Mouse (Mus musculus) heart, adult 2 months (tissue): ENCODE measurements around the gene Sumo3. TPM values are rescaled to one million over a fixed set of nuclear protein-coding genes. Genes with fewer than 3 reads are reported as not detected.
A peak's percentile ranks its signal among the peaks of the same experiment; 100 is the strongest.

Experiments
- DNase-seq, 2 experiments: peaks; one replicate each; pipeline ENCODE4 v3.0.0; 2021
- H3K27ac ChIP-seq: fragments of 200-600 bp; 2 replicates; pipeline ENCODE4 v1.8.1; 2022
- H3K27me3 ChIP-seq: fragments of 200-500 bp; 2 replicates; pipeline ENCODE4 v1.6.1; 2012; ENCODE audit warnings: mild to moderate bottlenecking, low read length, inconsistent platforms, mixed read lengths; ENCODE audit not compliant: control insufficient read depth, insufficient read depth
- H3K36me3 ChIP-seq: fragments of 200-500 bp; 2 replicates; pipeline ENCODE4 v1.6.1; 2012; ENCODE audit warnings: low read length, inconsistent platforms; ENCODE audit not compliant: control insufficient read depth, insufficient read depth
- H3K4me1 ChIP-seq: fragments of 200-500 bp; 2 replicates; pipeline ENCODE4 v1.6.1; 2011; ENCODE audit warnings: low read length; ENCODE audit not compliant: control insufficient read depth, insufficient read depth
- H3K4me3 ChIP-seq: fragments of 200-600 bp; 2 replicates; pipeline ENCODE4 v1.8.1; 2022
- H3K79me2 ChIP-seq: fragments of 200-500 bp; replicated peaks from 2 replicates; pipeline ENCODE4 v1.6.1; 2012; ENCODE audit warnings: mild to moderate bottlenecking, inconsistent platforms, low read length, moderate library complexity, mixed read lengths; ENCODE audit not compliant: control insufficient read depth, insufficient read depth
- H3K9ac ChIP-seq: fragments of 200-500 bp; 2 replicates; pipeline ENCODE4 v1.6.1; 2012; ENCODE audit warnings: low read depth, mild to moderate bottlenecking, control low read depth, inconsistent platforms, low read length, mixed read lengths
- CTCF ChIP-seq: fragments of 200-600 bp; IDR thresholded peaks from 2 replicates; pipeline ENCODE4 v1.8.1; 2022; ENCODE audit warnings: antibody characterized with exemption, mild to moderate bottlenecking, moderate library complexity
- EP300 ChIP-seq: fragments of 200-500 bp; IDR thresholded peaks from 2 replicates; pipeline ENCODE4 v1.6.1; 2011; ENCODE audit warnings: low read depth, low read length, control low read depth; ENCODE audit not compliant: insufficient read depth
- POLR2A ChIP-seq: fragments of 200-500 bp; IDR thresholded peaks from 2 replicates; pipeline ENCODE4 v1.6.1; 2011; ENCODE audit warnings: mild to moderate bottlenecking, low read depth, low read length, control low read depth; ENCODE audit not compliant: insufficient read depth
- WGBS: fragments of 180-500 bp; shearing (Covaris S2); methylation state at CpG from one replicate; pipeline ENCODE4 v1.1.7; 2018; 5-methylcytosine and 5-hydroxymethylcytosine counted together
- intact Hi-C: fragments of 180-260 bp; cut with DNase I; formaldehyde crosslinking; loops from one replicate; pipeline ENCODE4 v1.15.1; 2025
- polyA plus RNA-seq: library from polyadenylated mRNA; depleted of rRNA; stranded (reverse); fragments of >200 nt; gene quantifications from 2 replicates; pipeline ENCODE4 v1.2.3, GENCODE M21; 2012
- total RNA-seq, 2 experiments: library from RNA; stranded (reverse); gene quantifications; 2 replicates each; pipeline ENCODE4 v1.2.3; 2021

The Sumo3 gene
- total and polyA plus RNA-seq, 3 experiments, result 66.4 to 122 (median 67.8) TPM

DNA sequence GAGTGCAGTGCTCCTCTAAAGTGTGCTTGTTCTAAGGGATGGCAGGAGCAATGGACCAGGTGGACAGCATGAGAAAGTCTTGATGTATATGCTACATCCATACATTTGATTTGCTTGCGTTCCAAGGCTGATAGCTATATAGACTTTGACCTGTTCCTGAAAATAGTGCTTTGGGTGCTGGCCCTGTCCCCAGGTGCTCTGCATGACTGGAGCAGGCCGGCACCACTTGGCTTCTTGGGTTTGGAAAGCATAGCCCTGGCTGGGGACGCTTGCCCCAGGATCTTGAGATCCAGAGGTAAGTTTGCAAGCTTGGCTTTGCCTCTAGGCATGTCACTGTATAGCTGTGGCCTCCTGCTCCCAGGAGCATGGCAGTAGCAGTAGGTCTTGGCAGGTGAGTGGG is 19.3 kb upstream of the Sumo3 start:
- H3K36me3 ChIP-seq, result peaks cover 11% of the 10 kb centered on the region
- H3K9ac ChIP-seq, result no peak overlapping the region
- DNase-seq, result peak in 1 of 2 experiments; percentile 17
- H3K4me1 ChIP-seq, result peaks cover 27% of the 10 kb centered on the region
- TF ChIP-seq EP300, result no peak
- TF ChIP-seq CTCF, result no peak
- TF ChIP-seq POLR2A, result no peak
- intact Hi-C loops, result no loop called here
- H3K27ac ChIP-seq, result no peak overlapping the region
- H3K79me2 ChIP-seq, result peaks cover 12% of the 10 kb centered on the region
- no peak overlapping the region for H3K4me3 ChIP-seq
- no peaks in the 10 kb centered on the region for H3K27me3 ChIP-seq
- 78% methylated on average over 3 of the region's 3 CpGs for WGBS

DNA sequence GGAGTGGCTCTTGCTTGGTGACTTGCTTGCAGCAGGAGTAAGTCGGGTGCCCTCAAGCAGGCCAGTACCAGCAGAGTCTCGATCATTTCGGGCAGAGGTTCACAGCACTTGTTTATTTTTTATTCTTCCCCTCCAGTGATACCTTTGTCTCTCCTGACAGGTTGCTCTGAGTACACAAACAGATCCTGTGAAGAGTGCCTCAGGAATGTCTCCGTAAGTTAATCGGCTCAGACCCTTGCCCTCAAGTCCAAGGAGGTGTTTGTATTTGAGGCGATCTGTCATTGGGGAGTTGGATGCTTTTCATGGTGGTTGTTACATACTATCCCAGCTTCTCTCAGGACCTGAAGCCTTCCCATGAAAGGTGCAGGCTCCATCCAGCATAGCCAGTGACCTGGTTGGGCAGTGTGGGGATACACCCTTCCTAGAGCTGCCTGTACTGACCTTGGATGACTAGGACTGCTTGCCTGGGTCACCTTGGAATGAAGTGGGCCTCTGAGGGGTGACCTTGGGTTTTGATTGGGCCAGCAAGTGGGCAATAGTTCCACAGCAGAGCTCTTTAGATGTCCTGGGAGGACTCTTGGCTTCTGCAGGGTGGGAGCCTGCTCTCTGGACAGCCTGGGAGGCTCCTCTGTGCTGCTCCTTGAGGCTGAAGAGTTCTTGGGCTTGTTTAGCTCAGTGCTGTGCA is 18.7 kb upstream of the Sumo3 start:
- WGBS, result 91% methylated on average over 6 of the region's 6 CpGs
- intact Hi-C loops, result no loop called here
- no peaks in the 10 kb centered on the region for H3K27me3 ChIP-seq
- H3K79me2 ChIP-seq, result peaks cover 12% of the 10 kb centered on the region
- no peak overlapping the region for H3K4me3 ChIP-seq
- DNase-seq, result peak in 1 of 2 experiments; percentile 16
- H3K4me1 ChIP-seq, result peaks cover 27% of the 10 kb centered on the region
- no peak overlapping the region for H3K9ac ChIP-seq
- no peak overlapping the region for H3K27ac ChIP-seq
- peaks cover 11% of the 10 kb centered on the region for H3K36me3 ChIP-seq
- TF ChIP-seq EP300 (no peak), POLR2A (no peak), CTCF (no peak)

DNA sequence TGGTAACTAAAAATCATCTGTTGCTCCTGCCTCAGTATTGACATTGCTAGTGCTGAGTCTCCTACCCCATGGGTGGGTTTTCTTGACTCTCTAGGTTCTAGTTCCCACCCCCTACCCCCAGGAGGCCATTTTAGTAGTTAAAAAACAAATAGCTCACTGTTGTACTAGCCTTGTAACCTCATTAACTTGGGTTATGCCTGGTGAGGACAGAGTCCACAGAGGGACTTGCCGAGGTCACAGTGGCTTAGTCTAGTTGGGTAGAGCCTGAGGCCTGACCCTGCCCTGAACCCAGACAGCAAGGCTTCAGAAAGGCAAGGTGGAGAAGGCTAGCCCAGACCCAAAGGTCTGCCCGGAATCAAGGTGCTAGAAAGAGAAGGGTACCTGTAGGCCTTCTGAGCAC is 17.9 kb upstream of the Sumo3 start:
- intact Hi-C loops, result no loop called here
- Histone ChIP-seq H3K36me3 (peaks cover 7% of the 10 kb centered on the region), H3K79me2 (peaks cover 12% of the 10 kb centered on the region), H3K4me3 (no peak overlapping the region), H3K27ac (no peak overlapping the region), H3K9ac (no peak overlapping the region), H3K4me1 (peaks cover 24% of the 10 kb centered on the region), H3K27me3 (no peaks in the 10 kb centered on the region)
- TF ChIP-seq EP300, result no peak
- TF ChIP-seq POLR2A, result no peak
- TF ChIP-seq CTCF, result no peak
- no peak for DNase-seq
- 96% methylated on average over 2 of the region's 2 CpGs for WGBS

DNA sequence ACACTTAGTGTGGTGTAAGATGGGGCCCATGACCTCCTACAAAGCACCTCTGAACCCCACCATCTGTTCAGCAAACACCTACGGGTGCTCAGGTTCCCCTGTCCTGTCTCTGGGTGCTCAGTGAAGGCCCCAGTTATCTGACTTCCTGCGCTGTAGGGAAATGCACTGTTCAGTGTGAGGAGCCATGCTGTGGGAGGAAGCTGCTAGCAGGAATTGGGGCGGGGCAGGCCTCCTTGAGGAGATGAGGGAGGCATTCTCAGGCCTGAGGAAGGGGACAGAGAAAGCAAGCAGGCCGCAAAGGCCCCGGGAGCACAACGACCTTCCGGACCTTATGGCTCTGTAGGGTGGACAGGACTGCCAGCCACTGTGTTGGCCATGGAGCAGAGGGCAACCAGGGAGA is 16.8 kb upstream of the Sumo3 start:
- DNase-seq, result no peak
- Histone ChIP-seq H3K9ac (no peak overlapping the region), H3K27ac (no peak overlapping the region), H3K27me3 (no peaks in the 10 kb centered on the region), H3K4me3 (no peak overlapping the region), H3K79me2 (peaks cover 12% of the 10 kb centered on the region), H3K4me1 (peaks cover 18% of the 10 kb centered on the region), H3K36me3 (peaks cover 2% of the 10 kb centered on the region; the same call in 1 of the 2 replicates)
- TF ChIP-seq EP300, result no peak
- TF ChIP-seq POLR2A, result no peak
- TF ChIP-seq CTCF, result no peak
- intact Hi-C loops, result no loop called here
- 36% methylated on average over 7 of the region's 7 CpGs for WGBS

GRCm38 (mm10) chr10:77589749-77590148 is 16.1 kb upstream of the Sumo3 start:
- Histone ChIP-seq H3K36me3 (peaks cover 2% of the 10 kb centered on the region; the same call in 1 of the 2 replicates), H3K4me3 (no peak overlapping the region), H3K27ac (no peak overlapping the region), H3K79me2 (peaks cover 12% of the 10 kb centered on the region), H3K4me1 (peaks cover 16% of the 10 kb centered on the region), H3K9ac (no peak overlapping the region), H3K27me3 (no peaks in the 10 kb centered on the region)
- WGBS, result 42% methylated on average over 8 of the region's 8 CpGs
- no peak for TF ChIP-seq EP300
- TF ChIP-seq CTCF, result no peak
- TF ChIP-seq POLR2A, result no peak
- peak in 1 of 2 experiments; percentile 26 for DNase-seq
- intact Hi-C loops, result loop anchor here (2.0 kb wide), 1 partner anchor 15 kb away; no protein-coding TSS in a partner anchor

- Histone ChIP-seq H3K36me3 (peaks cover 2% of the 10 kb centered on the region; the same call in 1 of the 2 replicates), H3K9ac (no peak overlapping the region), H3K4me3 (no peak overlapping the region), H3K4me1 (peaks cover 15% of the 10 kb centered on the region), H3K27me3 (no peaks in the 10 kb centered on the region), H3K27ac (no peak overlapping the region), H3K79me2 (peaks cover 12% of the 10 kb centered on the region)
- WGBS, result 50% methylated on average over 6 of the region's 6 CpGs
- TF ChIP-seq POLR2A (no peak), EP300 (0 out of 2 replicates have a peak, but pooled peaks have one; percentile 19), CTCF (peak; percentile 82)
- intact Hi-C loops, result loop anchor here (2.0 kb wide), 1 partner anchor 14 kb away; no protein-coding TSS in a partner anchor
- peak in 1 of 2 experiments; percentile 51 for DNase-seq
Measured at GRCm38 (mm10) chr10:77590812-77591211, 15.1 kb upstream of the Sumo3 start.
